Mouse (Mus musculus): ENCODE data around the gene Spg21. TPM values are rescaled to one million over a fixed set of nuclear protein-coding genes. Genes with fewer than 3 reads are reported as not detected.

Spg21 gene
- polyA plus RNA-seq, 1 experiment = 111 TPM

DNA sequence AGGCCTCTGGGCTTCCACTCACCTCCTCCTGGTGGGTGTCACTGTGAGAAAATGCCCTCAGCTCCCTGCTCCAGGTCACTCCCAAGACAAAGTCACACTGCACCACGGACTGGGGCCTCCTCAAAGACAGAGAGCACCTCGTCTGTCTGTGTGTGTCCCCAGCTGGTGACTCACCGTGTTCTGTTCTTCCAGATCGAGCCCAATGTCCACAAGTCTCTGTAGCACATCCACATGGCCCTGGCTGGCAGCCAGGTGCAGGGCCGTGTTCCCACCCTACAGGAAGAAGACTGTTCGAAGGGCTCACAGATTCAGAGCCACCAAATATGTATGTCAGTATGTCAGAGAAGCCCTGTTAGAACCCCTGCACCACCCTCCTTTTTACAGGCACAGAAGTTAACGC, 47.7 kb downstream of the Spg21 start:
- TF ChIP-seq POLR2A (IDR thresholded peaks at IDR 0.05; ENCODE audit: low read depth, low read length) = no peak
- no peak for TF ChIP-seq CTCF (IDR thresholded peaks at IDR 0.05; ENCODE audit: borderline replicate concordance, insufficient read depth, low read length)
- Histone ChIP-seq H3K4me3 (ENCODE audit: insufficient read depth, low read length) (no peak overlapping the region), H3K27ac (ENCODE audit: insufficient read depth, low read length) (no peak overlapping the region), H3K4me1 (ENCODE audit: control insufficient read depth, insufficient read depth, low read length) (no peaks in the 10 kb centered on the region)

DNA sequence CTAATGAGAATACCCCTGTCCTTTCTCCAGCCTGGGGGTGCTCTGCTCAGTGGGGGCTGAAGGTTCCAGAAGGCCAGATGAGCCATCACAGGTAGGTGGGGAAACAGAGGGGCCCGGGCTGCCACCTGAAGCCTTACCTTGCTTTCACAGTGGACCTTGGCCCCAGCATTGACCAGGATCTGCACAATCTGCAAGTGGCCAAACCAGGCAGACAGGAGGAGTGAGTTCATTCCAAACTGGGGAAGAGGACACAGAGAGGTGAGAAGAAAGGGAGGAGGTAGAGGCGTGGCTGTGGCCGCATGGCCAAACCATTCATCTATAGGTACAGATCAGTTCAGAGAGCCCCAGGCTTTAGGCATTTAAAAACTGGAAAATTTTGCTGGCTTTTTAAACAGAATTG, 51.8 kb downstream of the Spg21 start:
- TF ChIP-seq CTCF (IDR thresholded peaks at IDR 0.05; ENCODE audit: borderline replicate concordance, insufficient read depth, low read length) (no peak), POLR2A (IDR thresholded peaks at IDR 0.05; ENCODE audit: low read depth, low read length) (no peak)
- Histone ChIP-seq H3K4me3 (ENCODE audit: insufficient read depth, low read length) (no peak overlapping the region), H3K27ac (ENCODE audit: insufficient read depth, low read length) (no peak overlapping the region), H3K4me1 (ENCODE audit: control insufficient read depth, insufficient read depth, low read length) (no peaks in the 10 kb centered on the region)

- Histone ChIP-seq H3K27ac (ENCODE audit: insufficient read depth, low read length) (no peak overlapping the region), H3K4me3 (ENCODE audit: insufficient read depth, low read length) (no peak overlapping the region), H3K4me1 (ENCODE audit: control insufficient read depth, insufficient read depth, low read length) (no peaks in the 10 kb centered on the region)
- no peak for TF ChIP-seq CTCF (IDR thresholded peaks at IDR 0.05; ENCODE audit: borderline replicate concordance, insufficient read depth, low read length)
- no peak for TF ChIP-seq POLR2A (IDR thresholded peaks at IDR 0.05; ENCODE audit: low read depth, low read length)
Measured at GRCm38 (mm10) chr9:65514431-65514830, 53.7 kb downstream of the Spg21 start.

DNA sequence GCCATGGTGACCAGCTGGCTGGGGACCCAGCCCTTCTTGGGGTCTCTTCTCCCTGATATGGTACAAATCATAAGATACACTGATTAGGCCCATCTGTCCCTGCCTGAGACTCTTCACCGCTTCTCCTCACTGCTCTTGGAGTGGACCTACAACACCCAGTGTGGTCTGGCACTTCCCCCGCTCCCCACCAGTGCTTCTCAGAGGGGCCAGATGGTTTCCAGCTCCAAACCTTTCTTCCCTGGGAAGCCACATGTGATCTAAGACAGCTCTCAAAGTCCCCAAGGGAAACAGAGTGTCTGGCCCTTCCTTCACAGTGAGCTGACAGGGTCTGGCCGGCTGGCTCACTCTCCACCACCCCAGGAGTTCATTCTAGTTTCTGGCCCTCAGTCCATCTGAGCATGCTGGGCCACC, 54.1 kb downstream of the Spg21 start:
- no peak overlapping the region for H3K4me3 ChIP-seq (ENCODE audit: insufficient read depth, low read length)
- no peak overlapping the region for H3K27ac ChIP-seq (ENCODE audit: insufficient read depth, low read length)

GRCm38 (mm10) chr9:65519807-65520504, 59.2 kb downstream of the Spg21 start, which contains the start of gene Ankdd1a:
Ankdd1a (minus strand) TSS chr9:65520193.
- TF ChIP-seq CTCF (IDR thresholded peaks at IDR 0.05; ENCODE audit: borderline replicate concordance, insufficient read depth, low read length) (no peak), POLR2A (IDR thresholded peaks at IDR 0.05; ENCODE audit: low read depth, low read length) (no peak)
- Histone ChIP-seq H3K4me1 (ENCODE audit: control insufficient read depth, insufficient read depth, low read length) (no peaks in the 10 kb centered on the region; the same call in 1 of the 2 replicates), H3K27ac (ENCODE audit: insufficient read depth, low read length) (no peak within 1 kb of the TSS), H3K4me3 (ENCODE audit: insufficient read depth, low read length) (no peak within 1 kb of the TSS)

More for the DNA sequence above, 54.1 kb downstream of the Spg21 start:
- no peaks in the 10 kb centered on the region for H3K4me1 ChIP-seq (ENCODE audit: control insufficient read depth, insufficient read depth, low read length)
- TF ChIP-seq CTCF (IDR thresholded peaks at IDR 0.05; ENCODE audit: borderline replicate concordance, insufficient read depth, low read length) = no peak
- no peak for TF ChIP-seq POLR2A (IDR thresholded peaks at IDR 0.05; ENCODE audit: low read depth, low read length)

DNA sequence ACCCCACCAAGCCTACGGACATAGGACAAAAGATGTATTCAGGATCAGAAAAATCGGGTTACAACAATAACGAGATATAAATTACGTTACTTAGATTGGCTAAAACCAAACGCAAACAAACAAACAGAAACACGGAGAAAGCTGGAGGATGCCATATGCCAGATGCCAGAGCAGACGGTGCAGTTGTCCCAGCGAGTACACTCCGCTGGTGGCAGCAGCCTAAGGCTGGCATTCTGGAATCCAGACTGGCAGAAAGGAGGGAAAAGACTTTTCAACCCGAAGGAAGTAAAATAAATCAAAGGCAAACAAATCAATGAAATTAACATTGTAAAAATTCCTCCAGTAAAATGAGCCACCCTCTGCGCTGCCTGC, 59.7 kb downstream of the Spg21 start:
- H3K4me1 ChIP-seq (ENCODE audit: control insufficient read depth, insufficient read depth, low read length) = no peaks in the 10 kb centered on the region; the same call in 1 of the 2 replicates
- no peak for TF ChIP-seq POLR2A (IDR thresholded peaks at IDR 0.05; ENCODE audit: low read depth, low read length)
- H3K27ac ChIP-seq (ENCODE audit: insufficient read depth, low read length) = no peak overlapping the region
- H3K4me3 ChIP-seq (ENCODE audit: insufficient read depth, low read length) = no peak overlapping the region

- Histone ChIP-seq H3K4me3 (ENCODE audit: insufficient read depth, low read length) (no peak overlapping the region), H3K4me1 (ENCODE audit: control insufficient read depth, insufficient read depth, low read length) (no peaks in the 10 kb centered on the region; the same call in 1 of the 2 replicates), H3K27ac (ENCODE audit: insufficient read depth, low read length) (no peak overlapping the region)
- TF ChIP-seq POLR2A (IDR thresholded peaks at IDR 0.05; ENCODE audit: low read depth, low read length) (no peak), CTCF (IDR thresholded peaks at IDR 0.05; ENCODE audit: borderline replicate concordance, insufficient read depth, low read length) (peak; percentile 99)
Measured at GRCm38 (mm10) chr9:65523611-65524364, 63.0 kb downstream of the Spg21 start.

GRCm38 (mm10) chr9:65525445-65526195, 64.9 kb downstream of the Spg21 start:
- TF ChIP-seq POLR2A (IDR thresholded peaks at IDR 0.05; ENCODE audit: low read depth, low read length) = no peak
- TF ChIP-seq CTCF (IDR thresholded peaks at IDR 0.05; ENCODE audit: borderline replicate concordance, insufficient read depth, low read length) = no peak
- Histone ChIP-seq H3K4me3 (ENCODE audit: insufficient read depth, low read length) (no peak overlapping the region), H3K27ac (ENCODE audit: insufficient read depth, low read length) (peak overlapping the region; percentile 43; the same call in 1 of the 2 replicates)

GRCm38 (mm10) chr9:65528417-65529038, 67.8 kb downstream of the Spg21 start:
- no peak for TF ChIP-seq POLR2A (IDR thresholded peaks at IDR 0.05; ENCODE audit: low read depth, low read length)
- no peak for TF ChIP-seq CTCF (IDR thresholded peaks at IDR 0.05; ENCODE audit: borderline replicate concordance, insufficient read depth, low read length)
- Histone ChIP-seq H3K4me1 (ENCODE audit: control insufficient read depth, insufficient read depth, low read length) (peaks cover 2% of the 10 kb centered on the region; the same call in 1 of the 2 replicates), H3K4me3 (ENCODE audit: insufficient read depth, low read length) (no peak overlapping the region), H3K27ac (ENCODE audit: insufficient read depth, low read length) (no peak overlapping the region)

More at GRCm38 (mm10) chr9:65525445-65526195, 64.9 kb downstream of the Spg21 start:
- H3K4me1 ChIP-seq (ENCODE audit: control insufficient read depth, insufficient read depth, low read length) = peaks cover 2% of the 10 kb centered on the region
